Mouse (Mus musculus): ENCODE measurements around the gene Rasal1.

Gene Rasal1

DNA sequence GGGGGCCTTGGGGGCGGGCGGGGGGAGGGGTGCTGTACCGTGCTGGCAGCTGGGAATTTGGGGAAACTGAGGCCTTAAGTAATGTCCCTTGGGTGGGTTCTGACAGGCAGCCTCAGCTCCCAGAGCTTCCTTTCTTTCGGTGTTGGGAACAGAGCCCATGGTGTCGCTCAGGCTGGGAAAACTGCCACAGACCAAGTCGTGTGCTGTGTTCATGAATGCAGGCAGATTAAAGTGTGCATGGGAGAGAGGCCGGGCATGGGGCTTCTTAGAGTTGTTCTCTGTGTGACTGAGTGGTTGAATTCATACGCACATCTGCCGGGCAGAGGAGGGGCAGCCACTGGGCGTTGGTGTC, 26.8 kb upstream of the Rasal1 start:
- DNase-seq (ENCODE audit: low spot score in 2 of 2): no peak

DNA sequence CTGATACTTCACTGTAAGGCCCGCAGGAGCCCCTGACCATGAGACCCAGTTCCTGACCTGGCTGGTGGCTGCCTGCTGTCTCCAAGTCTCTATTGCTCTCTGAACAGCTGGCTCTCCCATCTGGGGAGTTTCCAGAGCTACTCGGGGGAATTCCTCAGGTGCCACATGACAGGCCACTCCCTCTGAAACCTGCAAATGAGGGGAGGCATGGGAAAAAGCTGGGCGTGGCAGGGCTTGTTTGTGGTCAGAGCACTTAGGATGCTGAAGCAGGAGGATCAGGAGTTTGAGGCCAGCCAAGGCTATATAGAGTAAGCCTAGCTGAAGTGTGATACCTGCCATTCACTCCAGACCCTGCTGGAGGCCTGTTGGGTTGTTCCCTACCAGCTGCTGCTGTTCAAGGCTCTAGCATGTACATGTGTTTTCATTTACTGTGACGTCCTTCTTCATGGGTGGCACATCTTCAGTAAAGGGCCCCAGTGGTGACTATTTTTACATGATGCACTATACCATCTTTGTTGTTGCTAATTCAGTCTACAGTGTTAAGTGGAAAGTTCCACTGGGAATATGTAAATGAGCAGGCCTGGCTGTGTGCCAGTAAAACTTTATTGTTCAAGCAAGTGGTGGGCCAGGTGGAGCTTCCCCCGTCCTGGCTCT, 26.3 kb upstream of the Rasal1 start:
- DNase-seq (ENCODE audit: low spot score in 2 of 2): peak in 1 of 2 experiments; percentile 61

DNA sequence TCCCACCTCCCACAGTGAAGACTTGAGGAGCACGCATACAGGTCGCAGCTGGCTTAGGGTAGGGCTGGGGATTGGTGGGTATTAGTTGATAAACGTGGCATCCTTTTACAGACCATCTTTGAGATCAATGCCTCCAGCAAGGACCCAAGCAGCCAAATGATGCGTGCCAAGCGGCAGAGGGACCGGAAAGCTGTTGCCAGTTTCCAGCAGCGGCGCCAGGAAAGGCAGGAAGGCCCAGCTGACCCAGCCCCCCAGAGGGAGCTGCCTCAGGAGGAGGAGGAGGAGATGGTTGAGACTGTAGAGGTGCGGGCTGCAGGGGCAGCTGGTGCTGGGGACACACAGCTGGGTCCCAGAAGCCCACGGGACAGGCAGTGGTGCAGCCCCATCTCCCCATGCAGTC, 24.2 kb upstream of the Rasal1 start:
- no peak for DNase-seq (ENCODE audit: low spot score in 2 of 2)

DNA sequence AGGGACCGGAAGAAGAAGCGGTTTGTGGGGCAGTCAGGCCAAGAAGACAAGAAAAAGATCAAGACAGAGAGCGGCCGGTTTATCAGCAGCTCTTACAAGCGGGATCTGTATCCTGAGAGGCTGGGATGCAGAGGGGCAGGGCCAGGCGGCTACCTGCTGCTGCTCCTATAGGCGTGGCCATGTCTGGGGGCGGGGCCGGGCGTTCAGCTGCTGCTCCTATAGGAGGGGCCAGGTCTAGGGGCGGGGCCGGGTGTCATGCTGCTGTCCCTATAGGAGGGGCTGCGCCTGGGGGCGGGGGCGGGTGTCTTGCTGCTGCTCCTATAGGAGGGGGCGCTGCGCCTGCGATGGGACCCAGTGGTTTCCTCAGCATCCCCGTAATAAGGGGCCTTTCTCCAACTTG, 22.2 kb upstream of the Rasal1 start:
- DNase-seq (ENCODE audit: low spot score in 2 of 2): peak in 1 of 2 experiments; percentile 39

DNA sequence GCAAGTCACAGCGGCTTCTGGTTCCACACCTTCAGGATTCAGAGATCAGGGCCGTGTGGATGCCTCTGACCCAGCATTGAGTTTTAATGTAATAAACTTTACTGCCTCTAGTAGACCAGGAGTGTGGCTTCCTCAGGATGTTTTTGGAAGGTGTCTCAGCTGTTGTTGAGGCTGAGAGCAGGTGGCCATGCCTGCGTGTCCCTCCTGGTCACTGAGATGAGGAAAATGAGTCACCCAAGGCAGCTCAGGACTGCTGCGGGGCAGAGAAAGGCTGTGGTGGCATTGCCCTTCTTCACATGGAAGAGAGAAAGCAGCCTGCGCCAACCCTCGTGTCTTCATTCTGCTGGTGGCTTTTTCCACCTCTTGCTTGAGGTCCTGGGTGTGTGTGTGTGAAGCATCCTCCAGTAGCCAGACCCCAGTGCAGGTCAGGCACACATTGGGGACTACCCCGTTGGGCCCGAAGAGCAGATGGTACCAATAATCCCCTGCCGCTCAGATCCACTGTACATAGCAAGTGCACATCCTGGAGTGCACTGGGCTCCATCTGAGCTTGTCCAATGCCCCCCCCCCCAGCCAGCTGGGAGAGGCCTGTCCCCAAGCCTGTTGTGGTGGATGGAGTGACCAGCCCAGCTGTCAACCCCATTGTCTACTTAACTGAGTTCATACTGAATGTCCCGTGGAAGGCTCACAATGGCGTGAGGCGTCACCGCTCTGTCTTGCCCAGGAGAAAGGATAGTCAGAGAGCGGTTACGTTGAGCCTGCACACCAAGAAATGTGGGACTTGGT, 20.9 kb upstream of the Rasal1 start:
- no peak for DNase-seq (ENCODE audit: low spot score in 2 of 2)

DNA sequence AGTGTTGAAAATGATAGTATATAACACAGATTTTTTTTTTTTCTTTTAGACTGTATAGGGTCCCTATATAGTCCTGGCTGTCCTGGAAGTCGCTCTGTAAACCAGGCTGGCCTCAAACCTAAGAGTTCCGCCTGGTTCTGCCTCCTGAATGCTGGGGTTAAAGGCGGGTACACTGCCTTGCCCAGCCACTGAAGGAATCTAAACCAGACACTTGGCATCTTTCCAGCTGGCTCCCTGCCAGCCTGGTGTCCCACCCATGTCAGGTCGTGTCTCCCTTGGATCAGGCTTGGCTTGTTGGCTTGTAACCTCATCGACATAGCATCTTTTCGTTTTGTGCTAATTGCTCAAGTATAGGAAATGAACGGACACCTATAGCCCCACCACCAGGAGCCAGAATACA, 20.0 kb upstream of the Rasal1 start:
- DNase-seq (ENCODE audit: low spot score in 2 of 2): no peak

DNA sequence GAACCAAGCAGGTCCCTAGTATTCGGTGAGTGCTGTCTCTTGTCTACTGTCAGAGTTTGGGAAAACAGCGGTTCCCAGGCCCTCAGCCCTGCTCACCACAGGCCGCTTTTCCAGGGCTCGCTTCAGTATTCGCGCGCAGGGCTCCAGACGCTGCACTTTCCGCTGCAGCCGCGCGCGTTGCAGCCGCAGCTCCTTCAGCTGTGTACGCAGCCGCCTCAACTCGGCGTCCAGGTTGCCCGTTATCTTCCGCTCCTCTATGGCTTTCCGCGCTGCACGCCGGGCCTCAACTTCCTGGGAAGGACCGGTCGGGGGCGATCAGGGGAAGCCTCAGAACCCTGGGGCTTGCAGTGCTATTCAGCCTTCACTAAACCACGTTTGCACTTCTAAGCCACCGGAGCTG, 17.5 kb upstream of the Rasal1 start:
- no peak for DNase-seq (ENCODE audit: low spot score in 2 of 2)

DNA sequence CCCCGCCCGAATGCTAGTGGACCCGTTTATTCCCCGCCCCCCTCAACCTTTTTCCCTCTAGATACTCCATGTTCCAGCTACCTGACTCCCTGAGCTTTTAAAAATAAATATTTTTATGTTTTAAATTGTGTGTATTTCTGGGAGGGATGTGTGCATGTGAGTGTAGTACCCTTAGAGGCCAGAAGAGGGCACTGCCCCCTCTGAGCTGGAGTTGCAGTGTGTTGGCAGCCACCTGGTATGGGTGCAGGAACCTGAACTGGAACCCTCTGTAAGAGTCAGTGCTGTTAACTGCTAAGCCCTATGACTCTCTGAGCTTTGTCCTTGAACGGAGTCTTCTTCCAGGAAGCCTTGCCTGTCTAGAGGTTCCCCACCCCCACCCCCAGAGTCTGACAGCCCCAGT, 16.7 kb upstream of the Rasal1 start:
- no peak for DNase-seq (ENCODE audit: low spot score in 2 of 2)

- no peak for DNase-seq (ENCODE audit: low spot score in 2 of 2)
Observed at GRCm38 (mm10) chr5:120634131-120634530, 14.5 kb upstream of the Rasal1 start, which contains the start of gene Cfap73. Cfap73 (minus strand) TSS chr5:120634235.

DNA sequence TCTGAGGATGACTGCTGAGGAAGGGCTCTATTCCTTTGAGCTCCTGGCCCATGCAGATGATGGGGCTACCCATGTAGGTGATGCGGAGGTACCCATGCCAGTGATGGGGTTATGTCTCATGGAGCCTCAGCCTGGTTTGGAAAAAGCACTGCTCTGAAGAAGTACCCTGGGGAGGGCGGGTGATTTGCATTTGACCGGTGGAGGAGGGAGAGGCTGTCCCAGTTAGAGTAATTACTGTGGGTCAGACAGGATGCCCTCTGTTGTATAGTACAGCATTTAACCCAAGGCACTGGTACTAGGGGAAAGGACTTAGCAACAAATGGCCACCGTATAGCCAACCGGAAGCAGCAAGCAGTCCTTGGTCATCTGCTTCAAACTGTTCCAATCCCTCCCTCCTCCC, 13.8 kb upstream of the Rasal1 start:
- no peak for DNase-seq (ENCODE audit: low spot score in 2 of 2)

- no peak for DNase-seq (ENCODE audit: low spot score in 2 of 2)
Observed at GRCm38 (mm10) chr5:120635633-120636032, 13.0 kb upstream of the Rasal1 start.

- DNase-seq (ENCODE audit: low spot score in 2 of 2): no peak
Observed at GRCm38 (mm10) chr5:120640094-120640493, 8.5 kb upstream of the Rasal1 start.

- DNase-seq (ENCODE audit: low spot score in 2 of 2): no peak
Observed at GRCm38 (mm10) chr5:120643365-120644085, 5.1 kb upstream of the Rasal1 start.

DNA sequence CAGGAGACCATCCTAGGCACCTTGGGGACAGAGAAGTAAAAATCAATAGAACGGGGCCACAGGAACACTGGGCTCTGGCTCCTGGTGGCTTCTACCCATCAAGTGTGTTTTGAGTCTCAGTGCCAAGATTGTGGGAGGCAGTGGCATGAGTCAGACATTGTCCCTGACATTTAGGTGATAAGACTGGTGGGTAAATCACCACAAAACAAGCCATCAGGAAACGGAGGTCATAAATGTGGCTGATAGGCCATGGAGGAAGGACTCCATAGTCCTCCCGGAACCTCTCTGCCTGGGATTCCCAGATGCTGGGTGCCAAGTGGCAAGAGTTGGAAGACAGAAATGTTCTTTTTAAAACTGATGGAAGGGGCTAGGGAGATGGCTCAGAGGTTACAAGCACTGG, 4.4 kb upstream of the Rasal1 start:
- DNase-seq (ENCODE audit: low spot score in 2 of 2): no peak

DNA sequence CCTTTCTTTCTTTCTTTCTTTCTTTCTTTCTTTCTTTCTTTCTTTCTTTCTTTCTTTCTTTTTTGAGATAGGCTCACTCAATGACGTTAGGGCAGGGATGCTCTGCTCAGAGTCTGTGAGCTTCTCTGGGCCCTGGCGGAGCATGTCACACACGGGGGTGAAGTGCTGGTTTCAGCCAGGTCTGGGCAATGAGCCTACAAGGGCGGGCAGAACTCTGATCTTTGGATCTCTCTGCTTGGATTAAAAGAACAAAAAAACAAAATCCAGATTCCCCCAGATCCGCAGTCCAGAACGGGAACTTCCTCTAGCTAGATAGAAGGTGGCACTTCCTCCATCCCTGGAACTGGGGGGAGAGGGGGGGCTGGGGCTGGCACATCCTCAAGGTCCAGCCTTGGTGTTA, 2.8 kb upstream of the Rasal1 start:
- no peak for DNase-seq (ENCODE audit: low spot score in 2 of 2)

- DNase-seq (ENCODE audit: low spot score in 2 of 2): no peak
Observed at GRCm38 (mm10) chr5:120647361-120647760, 1.3 kb upstream of the Rasal1 start.

- peak in 1 of 2 experiments; percentile 32 for DNase-seq (ENCODE audit: low spot score in 2 of 2)
Observed at GRCm38 (mm10) chr5:120647814-120648491, 659 bp upstream of the Rasal1 start.

DNA sequence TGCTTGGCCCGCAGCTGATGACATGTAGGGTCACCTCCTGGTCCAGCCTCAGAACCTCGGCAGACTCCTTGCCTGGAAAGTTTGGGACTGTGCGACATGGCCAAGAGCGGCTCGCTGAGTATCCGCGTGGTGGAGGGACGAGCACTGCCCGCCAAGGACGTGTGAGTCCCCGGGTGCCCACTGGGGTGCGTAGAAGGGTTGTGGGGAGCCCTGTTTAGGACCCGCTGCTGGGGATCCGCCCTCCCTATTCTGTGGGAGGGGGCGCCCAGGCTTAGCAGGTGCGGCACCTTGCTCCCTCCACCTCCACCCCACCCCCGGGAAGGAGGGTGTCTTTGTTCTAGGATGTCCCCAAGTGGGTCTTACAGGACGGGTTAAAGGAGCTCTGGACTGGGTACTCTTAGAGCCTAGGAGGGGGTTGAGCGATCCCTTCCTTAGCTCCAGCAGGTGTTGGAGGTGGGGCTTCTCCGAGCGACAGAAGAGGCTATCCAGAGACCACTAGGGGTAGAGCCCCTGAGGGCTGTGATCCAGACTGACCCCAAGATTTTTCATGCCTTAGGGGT, 842 bp downstream of the Rasal1 start:
- no peak for DNase-seq (ENCODE audit: low spot score in 2 of 2)

GRCm38 (mm10) chr5:120649938-120650337, 1.3 kb downstream of the Rasal1 start:
- no peak for DNase-seq (ENCODE audit: low spot score in 2 of 2)

DNA sequence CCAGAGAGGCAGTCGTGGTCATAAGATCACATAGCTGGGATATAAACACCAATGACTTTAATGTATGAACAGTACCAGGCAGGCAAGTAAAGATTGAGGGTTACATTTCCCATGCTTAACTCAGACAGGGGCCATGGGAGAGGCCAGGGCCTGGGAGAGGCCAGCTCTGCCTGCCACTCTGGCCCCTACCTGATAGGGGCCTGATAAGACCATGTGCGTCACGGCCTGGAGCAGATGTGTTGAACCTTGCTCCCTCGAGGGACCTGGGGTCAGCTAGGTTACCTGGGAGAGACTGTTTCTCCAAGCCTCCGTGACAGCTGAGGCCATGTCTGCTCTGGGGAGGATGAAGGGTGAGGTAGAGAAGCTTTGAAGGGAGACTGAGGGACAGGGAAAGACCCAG, 2.6 kb downstream of the Rasal1 start:
- no peak for DNase-seq (ENCODE audit: low spot score in 2 of 2)

- DNase-seq (ENCODE audit: low spot score in 2 of 2): peak in 1 of 2 experiments; percentile 25
Observed at GRCm38 (mm10) chr5:120652915-120653701, 4.5 kb downstream of the Rasal1 start.

Measured in natural killer cell, adult 2 months (primary cell).